Mouse (Mus musculus) E14TG2a.4 (cell line): ENCODE measurements around the gene Sema4c.

Experiments
- CTCF ChIP-seq: conservative IDR thresholded peaks from 2 replicates; pipeline ENCODE4 v1.5.1; 2014; ENCODE audit warnings: low read length
- NANOG ChIP-seq: IDR thresholded peaks from 2 replicates; pipeline ENCODE4 v1.6.1; 2014; ENCODE audit warnings: borderline replicate concordance, low read length, mixed read lengths

DNA sequence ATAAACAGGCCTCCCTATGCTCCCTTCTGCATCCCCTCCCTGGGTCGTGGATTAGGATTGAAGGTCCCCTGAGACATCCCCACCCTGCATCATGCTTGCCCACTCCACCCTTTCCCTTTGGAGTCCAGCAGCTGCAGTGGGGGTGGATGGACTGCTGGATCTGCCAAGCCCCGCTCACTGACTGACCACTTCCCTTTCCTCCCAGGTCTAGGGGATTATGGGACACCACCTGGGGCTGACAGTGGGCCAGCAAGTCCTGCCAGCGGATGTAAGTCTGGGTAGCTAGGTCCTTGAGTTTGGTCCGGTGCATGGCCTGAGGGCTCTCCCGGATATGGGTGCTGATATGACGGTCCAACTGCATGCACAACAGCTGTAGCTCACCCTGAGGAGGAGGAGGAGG, 6.0 kb upstream of the Sema4c start:
- TF ChIP-seq CTCF = no peak
- TF ChIP-seq NANOG = no peak
